Mouse (Mus musculus) stomach, embryonic 14.5 days (tissue): ENCODE results near the gene Foxd3. TPM values are rescaled to one million over a fixed set of nuclear protein-coding genes. Genes with fewer than 3 reads are reported as not detected.

Source experiments
- ATAC-seq: fragments of 200-750 bp; cut with Nextera tagmentation; 2 replicates; pipeline ENCODE4 v1.8.0; 2017; ENCODE audit warnings: low read depth, moderate TSS enrichment; ENCODE audit not compliant: insufficient number of reproducible peaks, insufficient read depth, low FRiP score
- H3K27ac ChIP-seq: fragments of 300-500 bp; sonication (generic); 2 replicates; pipeline ENCODE4 v1.5.1; 2014; ENCODE audit warnings: mild to moderate bottlenecking, low read length, moderate library complexity, mixed read lengths
- H3K27me3 ChIP-seq: fragments of 300-500 bp; sonication (generic); 2 replicates; pipeline ENCODE4 v1.6.1; 2014; ENCODE audit warnings: low read length, control low read depth, mixed read lengths; ENCODE audit not compliant: control insufficient read depth, insufficient read depth
- H3K36me3 ChIP-seq: fragments of 300-500 bp; sonication (generic); 2 replicates; pipeline ENCODE4 v1.6.1; 2014; ENCODE audit warnings: mild to moderate bottlenecking, control low read depth, low read length, moderate library complexity, mixed read lengths; ENCODE audit not compliant: control insufficient read depth, insufficient read depth
- H3K4me1 ChIP-seq: fragments of 300-500 bp; sonication (generic); 2 replicates; pipeline ENCODE4 v1.6.1; 2014; ENCODE audit warnings: low read length, control low read depth, mixed read lengths; ENCODE audit not compliant: control insufficient read depth, insufficient read depth
- H3K4me2 ChIP-seq: fragments of 300-500 bp; sonication (generic); replicated peaks from 2 replicates; pipeline ENCODE4 v1.6.1; 2014; ENCODE audit warnings: low read depth, low read length, control low read depth
- H3K4me3 ChIP-seq: fragments of 300-500 bp; sonication (generic); 2 replicates; pipeline ENCODE4 v1.5.1; 2014; ENCODE audit warnings: low read depth, low read length, control low read depth
- H3K9ac ChIP-seq: fragments of 300-500 bp; sonication (generic); replicated peaks from 2 replicates; pipeline ENCODE4 v1.6.1; 2014; ENCODE audit warnings: low read depth, mild to moderate bottlenecking, control low read depth, low read length, moderate library complexity, mixed read lengths
- H3K9me3 ChIP-seq: fragments of 300-500 bp; sonication (generic); 2 replicates; pipeline ENCODE4 v1.6.1; 2016; ENCODE audit warnings: low read depth, low read length, control low read depth; ENCODE audit not compliant: control insufficient read depth
- WGBS: fragments of 180-500 bp; shearing (Covaris S2); extraction: QIAGEN DNeasy Blood & Tissue Kit; methylation state at CpG from one replicate; pipeline ENCODE4 v1.1.7; 2014; 5-methylcytosine and 5-hydroxymethylcytosine counted together
- polyA plus RNA-seq: library from polyadenylated mRNA; unstranded; fragments of >200 nt; fragmentation: Nextera tagmentation; extraction: Ambion mirVana; gene quantifications from 2 replicates; pipeline ENCODE4 v1.2.1, GENCODE M21; 2014

Gene Foxd3
- polyA plus RNA-seq, 1 experiment from 2014 or later = 1.7 TPM

DNA sequence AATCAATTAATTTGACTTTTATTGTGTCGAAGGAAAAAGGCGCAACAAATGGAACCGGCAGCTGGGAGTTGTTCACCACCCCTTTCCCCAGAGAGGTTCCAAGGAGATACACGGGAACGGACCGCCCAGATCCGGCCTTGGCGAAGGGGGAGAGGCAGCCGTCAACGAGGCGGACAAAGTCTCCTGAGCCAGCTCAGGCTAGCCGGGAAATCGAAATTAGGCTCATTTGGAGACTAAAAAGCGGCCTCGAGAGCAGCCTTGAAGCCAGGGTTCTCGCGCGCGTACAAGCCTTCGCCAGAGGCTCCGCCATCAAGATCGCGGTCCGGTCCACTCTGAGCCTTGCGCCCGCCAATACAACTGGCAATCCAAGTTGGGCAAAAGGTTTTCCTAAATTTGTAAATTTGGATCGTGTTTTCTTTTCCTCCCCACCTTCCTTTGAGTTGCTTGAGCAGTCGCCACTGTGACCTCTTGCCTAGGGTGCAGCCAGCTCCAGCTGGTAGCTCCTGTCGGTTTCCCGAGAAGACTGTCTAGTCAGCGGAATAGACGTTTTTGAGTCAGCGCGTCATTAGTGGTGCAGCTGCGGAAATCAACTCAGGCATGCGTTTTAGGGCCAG is 2.4 kb upstream of the Foxd3 start:
- Histone ChIP-seq H3K36me3 (no peaks in the 10 kb centered on the region), H3K9ac (no peak overlapping the region), H3K4me3 (peak overlapping the region; percentile 3; the same call in 1 of the 2 replicates), H3K9me3 (no peaks in the 10 kb centered on the region), H3K4me2 (no peak overlapping the region), H3K27ac (no peak overlapping the region), H3K27me3 (peaks cover 75% of the 10 kb centered on the region), H3K4me1 (peaks cover 18% of the 10 kb centered on the region; the same call in 1 of the 2 replicates)
- under 1% methylated on average over 36 of the region's 36 CpGs for WGBS
- no peak for ATAC-seq

- no peaks in the 10 kb centered on the region for H3K36me3 ChIP-seq
- H3K27me3 ChIP-seq = peaks cover 64% of the 10 kb centered on the region
- H3K4me2 ChIP-seq = no peak overlapping the region
- no peaks in the 10 kb centered on the region for H3K9me3 ChIP-seq
- no peak overlapping the region for H3K9ac ChIP-seq
- no peak overlapping the region for H3K27ac ChIP-seq
- H3K4me3 ChIP-seq = no peak overlapping the region
- peaks cover 18% of the 10 kb centered on the region; the same call in 1 of the 2 replicates for H3K4me1 ChIP-seq
- WGBS = 2% methylated on average over 27 of the region's 27 CpGs
- ATAC-seq = no peak
Observed at GRCm38 (mm10) chr4:99654621-99655296, 1.3 kb upstream of the Foxd3 start.

GRCm38 (mm10) chr4:99656605-99657429 is 718 bp downstream of the Foxd3 start:
- WGBS = under 1% methylated on average over 82 of the region's 92 CpGs
- peak; percentile 14; the same call in 1 of the 2 replicates for ATAC-seq
- no peaks in the 10 kb centered on the region for H3K36me3 ChIP-seq
- H3K4me1 ChIP-seq = 0 out of 2 replicates have a peak, but pooled peaks cover 15% of the 10 kb centered on the region
- H3K4me2 ChIP-seq = peak overlapping the region; percentile 39
- H3K27me3 ChIP-seq = peaks cover 55% of the 10 kb centered on the region
- H3K9ac ChIP-seq = no peak overlapping the region; the same call in 1 of the 2 replicates
- peak overlapping the region; percentile 27; the same call in 1 of the 2 replicates for H3K27ac ChIP-seq
- H3K4me3 ChIP-seq = peak overlapping the region; percentile 26
- no peaks in the 10 kb centered on the region for H3K9me3 ChIP-seq

DNA sequence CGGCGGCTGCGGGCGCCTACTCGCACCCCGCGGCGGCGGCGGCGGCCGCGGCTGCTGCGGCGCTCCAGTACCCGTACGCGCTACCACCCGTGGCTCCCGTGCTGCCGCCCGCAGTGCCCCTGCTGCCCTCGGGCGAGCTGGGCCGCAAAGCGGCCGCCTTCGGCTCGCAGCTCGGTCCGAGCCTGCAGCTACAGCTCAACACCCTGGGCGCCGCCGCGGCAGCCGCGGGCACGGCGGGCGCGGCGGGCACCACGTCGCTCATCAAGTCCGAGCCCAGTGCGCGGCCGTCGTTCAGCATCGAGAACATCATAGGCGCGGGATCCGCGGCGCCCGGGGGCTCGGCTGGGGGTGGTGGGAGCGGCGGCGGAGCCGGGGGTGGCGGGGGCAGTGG is 1.3 kb downstream of the Foxd3 start:
- H3K36me3 ChIP-seq = no peaks in the 10 kb centered on the region
- H3K9ac ChIP-seq = no peak overlapping the region; the same call in 1 of the 2 replicates
- under 1% methylated on average over 50 of the region's 62 CpGs for WGBS
- ATAC-seq = no peak
- no peak overlapping the region; the same call in 1 of the 2 replicates for H3K27ac ChIP-seq
- peaks cover 56% of the 10 kb centered on the region for H3K27me3 ChIP-seq
- peak overlapping the region; percentile 39 for H3K4me2 ChIP-seq
- peak overlapping the region; percentile 26 for H3K4me3 ChIP-seq
- 0 out of 2 replicates have a peak, but pooled peaks cover 15% of the 10 kb centered on the region for H3K4me1 ChIP-seq
- H3K9me3 ChIP-seq = no peaks in the 10 kb centered on the region

- H3K27me3 ChIP-seq = peaks cover 55% of the 10 kb centered on the region
- peak overlapping the region; percentile 26 for H3K4me3 ChIP-seq
- WGBS = under 1% methylated on average over 38 of the region's 41 CpGs
- H3K9ac ChIP-seq = no peak overlapping the region; the same call in 1 of the 2 replicates
- no peaks in the 10 kb centered on the region for H3K36me3 ChIP-seq
- no peak for ATAC-seq
- H3K9me3 ChIP-seq = no peaks in the 10 kb centered on the region
- H3K4me1 ChIP-seq = 0 out of 2 replicates have a peak, but pooled peaks cover 15% of the 10 kb centered on the region
- peak overlapping the region; percentile 39 for H3K4me2 ChIP-seq
- no peak overlapping the region for H3K27ac ChIP-seq
Observed at GRCm38 (mm10) chr4:99657831-99658470, 1.9 kb downstream of the Foxd3 start.

DNA sequence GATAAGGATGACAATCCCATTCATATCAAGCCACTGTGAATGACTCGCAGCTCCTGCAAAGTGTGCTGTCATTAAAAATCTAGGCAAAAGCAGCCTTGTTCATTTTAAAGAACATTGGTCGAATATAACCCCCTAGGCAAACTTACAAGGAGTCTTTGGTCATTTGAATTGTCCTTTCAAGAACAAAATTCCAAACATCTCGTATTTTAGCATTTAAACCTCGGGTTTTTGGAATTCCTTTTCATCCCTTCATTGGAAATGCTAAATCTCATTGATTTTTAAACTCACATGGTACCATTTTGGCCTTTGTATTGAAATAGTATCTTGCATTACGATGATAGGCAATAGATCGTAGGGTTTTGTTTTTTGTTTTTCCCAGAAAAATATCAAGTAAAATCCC is 2.8 kb downstream of the Foxd3 start:
- H3K4me2 ChIP-seq = no peak overlapping the region
- ATAC-seq = no peak
- H3K27me3 ChIP-seq = peaks cover 62% of the 10 kb centered on the region
- 0 out of 2 replicates have a peak, but pooled peaks cover 15% of the 10 kb centered on the region for H3K4me1 ChIP-seq
- H3K9me3 ChIP-seq = no peaks in the 10 kb centered on the region
- H3K4me3 ChIP-seq = no peak overlapping the region
- no peaks in the 10 kb centered on the region for H3K36me3 ChIP-seq
- H3K9ac ChIP-seq = no peak overlapping the region
- WGBS = 21% methylated on average over 6 of the region's 6 CpGs
- no peak overlapping the region for H3K27ac ChIP-seq

GRCm38 (mm10) chr4:99659361-99660072 is 3.4 kb downstream of the Foxd3 start:
- H3K36me3 ChIP-seq = no peaks in the 10 kb centered on the region
- ATAC-seq = no peak
- no peak overlapping the region for H3K27ac ChIP-seq
- WGBS = under 1% methylated on average over 28 of the region's 28 CpGs
- 0 out of 2 replicates have a peak overlapping the region, but pooled peaks have one; percentile 2 for H3K4me3 ChIP-seq
- peaks cover 60% of the 10 kb centered on the region for H3K27me3 ChIP-seq
- no peaks in the 10 kb centered on the region for H3K9me3 ChIP-seq
- 0 out of 2 replicates have a peak, but pooled peaks cover 15% of the 10 kb centered on the region for H3K4me1 ChIP-seq
- H3K4me2 ChIP-seq = no peak overlapping the region
- H3K9ac ChIP-seq = no peak overlapping the region
